Mouse (Mus musculus) adrenal gland, adult 18-20 months (tissue): ENCODE measurements around the gene Prss23. TPM values are rescaled to one million over a fixed set of nuclear protein-coding genes. Genes with fewer than 3 reads are reported as not detected.

ENCODE experiments used
- DNase-seq, 2 experiments: peaks; one replicate each; pipeline ENCODE4 v3.0.0; 2021 to 2022; ENCODE audit warnings: low spot score in 2 of 2
- long read RNA-seq, 2 experiments: library from polyadenylated mRNA; stranded (forward); transcript quantifications; one replicate each; pipeline ENCODE4 v2.0.0; 2021
- total RNA-seq, 2 experiments: library from RNA; stranded (reverse); gene quantifications; 1 replicate in 1 of 2; 2 replicates in 1 of 2; pipeline ENCODE4 v1.2.3; 2021

The Prss23 gene
- 10 to 100 TPM; 17.1 to 31.4 TPM for total RNA-seq
- long read RNA-seq, experiment 1, transcript Prss23-201 (2 exons, 3,228 nt): major isoform, 19 of 19 reads
- long read RNA-seq, experiment 1, partial matches to known transcripts: 0 of 19 reads
- long read RNA-seq, experiment 1, other reads (novel, unspliced or antisense): 0 of 19 reads
- long read RNA-seq, experiment 2, transcript Prss23-201 (2 exons, 3,228 nt): major isoform, 34 of 42 reads
- long read RNA-seq, experiment 2, partial matches to known transcripts: 0 of 42 reads
- long read RNA-seq, experiment 2, other reads (novel, unspliced or antisense): 5 of 42 reads

DNA sequence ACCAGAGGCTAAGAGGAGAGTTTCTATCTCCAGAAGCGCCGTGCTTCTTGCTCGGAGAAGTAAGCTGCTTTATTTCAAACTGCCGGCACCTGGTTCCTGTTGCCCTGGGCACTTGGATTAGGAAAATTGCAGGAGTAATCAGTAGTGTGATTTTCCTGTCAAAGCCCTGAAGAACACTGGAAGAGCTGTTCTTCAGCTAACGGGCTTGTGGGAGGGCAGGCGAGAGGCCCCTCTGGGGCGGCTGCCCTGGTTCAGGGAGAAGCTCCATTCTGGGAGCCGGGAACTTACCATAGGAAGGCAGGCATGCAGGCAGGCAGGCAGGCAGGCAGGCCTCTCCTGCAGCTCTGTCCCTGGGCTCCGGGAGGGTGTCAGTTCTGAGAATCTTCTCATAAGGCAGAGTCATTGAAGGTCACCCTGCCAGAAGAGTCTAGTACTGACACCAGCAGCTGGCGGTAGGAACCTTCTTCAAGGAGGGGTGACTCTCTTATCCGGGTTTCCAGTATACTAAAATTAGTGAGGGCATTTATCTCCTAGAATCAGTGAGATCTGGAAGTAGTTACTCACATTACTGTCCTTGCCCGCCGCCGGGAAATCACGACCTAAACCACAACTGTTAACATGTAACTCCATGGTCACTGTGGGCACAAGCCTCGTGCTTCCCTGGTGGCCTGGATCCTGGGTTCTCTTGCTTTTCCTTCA is at the start of gene Prss23:
Gene Prss23 (minus strand): TSS at position 457 of the 699 bp plus-strand sequence.
- DNase-seq: no peak

DNA sequence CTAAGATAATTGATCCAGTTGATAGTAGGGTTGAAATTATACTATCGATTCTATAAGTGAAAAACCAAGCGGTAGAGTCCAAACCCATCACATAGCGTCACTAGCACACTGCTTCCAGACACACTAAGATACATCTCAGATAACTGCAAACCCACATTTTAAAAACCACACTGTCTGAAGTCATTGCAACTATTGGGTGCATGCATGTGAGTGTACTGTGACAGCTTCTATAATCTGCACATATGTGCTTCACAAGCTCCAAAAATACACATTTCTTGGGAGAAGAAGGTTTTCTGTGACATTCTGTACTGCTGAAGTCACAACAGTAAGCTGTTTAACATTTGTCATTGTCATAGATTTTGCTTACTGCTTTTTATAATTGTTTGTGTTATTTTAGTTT is 49.1 kb upstream of the Prss23 start:
- no peak for DNase-seq

DNA sequence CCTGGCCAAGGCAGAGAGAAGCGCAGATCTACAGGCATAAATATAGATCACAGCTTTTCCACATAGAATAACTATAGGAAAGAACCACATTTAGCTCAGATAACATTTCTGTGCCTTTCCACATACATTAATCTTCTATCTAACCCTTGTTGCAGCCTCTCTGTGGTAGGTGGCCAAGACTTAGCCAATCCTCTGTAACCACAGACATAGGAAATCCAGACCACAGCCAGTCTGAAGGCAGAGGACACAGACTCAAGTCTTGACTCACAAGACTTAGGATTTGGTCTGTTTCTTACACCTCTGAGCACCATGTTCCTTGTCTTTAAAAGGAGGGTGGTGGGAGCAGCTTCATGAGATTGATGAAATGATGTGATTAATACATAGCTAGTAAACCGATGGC is 37.6 kb upstream of the Prss23 start:
- no peak for DNase-seq

DNA sequence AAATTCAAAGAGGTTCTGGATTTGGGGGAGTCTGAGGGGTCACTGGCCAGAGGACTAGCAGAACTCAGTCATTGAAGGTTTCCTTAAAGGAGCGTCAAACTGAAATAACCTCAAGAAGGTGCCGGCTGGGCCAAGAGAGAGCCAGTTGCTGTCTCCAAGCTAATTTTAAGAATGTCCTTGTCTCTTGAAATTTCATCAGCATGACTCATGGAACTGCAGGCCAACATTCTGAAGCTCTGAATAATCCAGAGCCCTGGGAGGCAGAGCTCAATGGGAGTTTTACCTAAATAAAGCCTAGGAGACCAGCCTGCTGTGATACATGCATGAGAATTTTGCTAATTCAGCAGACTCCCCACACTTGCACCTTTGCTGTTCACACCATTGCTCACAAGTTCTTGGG is 36.5 kb upstream of the Prss23 start:
- peak in 1 of 2 experiments; percentile 31 for DNase-seq

DNA sequence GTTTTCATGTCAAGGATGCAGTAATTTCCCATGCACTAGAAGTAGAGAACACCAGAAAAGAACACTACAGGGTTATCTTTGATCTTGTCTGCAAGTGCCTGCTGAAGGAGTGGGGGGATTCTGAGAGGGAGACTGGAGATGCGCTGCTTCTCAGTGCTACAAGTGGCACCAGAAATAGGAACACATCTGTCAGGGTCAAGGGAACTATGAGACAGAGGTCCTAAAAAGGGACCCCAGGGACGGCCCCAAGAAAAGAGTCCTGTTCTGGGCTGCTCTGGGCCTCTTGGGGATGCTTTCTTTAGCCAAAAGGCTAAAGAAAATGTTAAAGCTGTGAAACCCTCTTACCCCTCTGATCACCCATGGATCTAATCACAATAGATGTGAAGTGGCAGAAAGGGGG is 35.2 kb upstream of the Prss23 start:
- no peak for DNase-seq

DNA sequence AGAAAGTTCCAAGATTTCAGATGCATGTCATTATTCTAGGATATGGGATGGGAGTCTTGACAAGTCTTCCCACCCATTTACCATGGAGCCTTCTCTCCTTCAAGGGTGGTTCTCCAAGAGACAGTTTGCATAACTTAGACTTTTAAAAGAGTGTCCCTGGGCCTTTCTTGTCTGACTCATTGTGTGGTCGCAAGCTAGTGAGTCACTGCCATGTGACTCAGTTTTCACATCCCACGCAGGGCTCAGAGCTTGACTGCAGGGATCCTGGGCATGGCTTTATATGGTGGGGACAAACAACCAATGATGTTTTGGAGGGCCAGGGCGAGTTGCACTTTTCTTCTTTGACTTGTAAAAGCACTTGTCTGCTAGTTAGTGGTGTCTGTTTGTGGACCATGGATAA is 34.0 kb upstream of the Prss23 start:
- DNase-seq: peak; percentile 30 to 40

DNA sequence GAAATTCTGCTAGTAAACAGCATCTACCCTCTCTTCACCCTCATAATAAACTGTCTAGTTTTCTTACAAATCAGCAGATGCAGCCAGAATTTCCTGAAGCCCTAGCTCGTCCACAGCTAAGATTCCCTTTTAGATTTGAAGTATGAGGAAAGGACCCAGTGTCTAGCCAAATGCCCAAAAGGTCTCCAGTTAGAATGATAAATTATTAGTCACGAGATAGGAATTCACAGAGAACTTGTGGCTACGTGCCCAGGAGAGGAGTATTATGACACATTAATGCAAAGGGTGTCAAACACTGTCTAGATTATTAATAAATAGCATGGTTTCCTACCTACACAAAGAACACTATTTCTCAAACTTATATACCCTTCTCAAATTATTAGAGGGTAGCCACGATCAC is 32.6 kb upstream of the Prss23 start:
- no peak for DNase-seq

DNA sequence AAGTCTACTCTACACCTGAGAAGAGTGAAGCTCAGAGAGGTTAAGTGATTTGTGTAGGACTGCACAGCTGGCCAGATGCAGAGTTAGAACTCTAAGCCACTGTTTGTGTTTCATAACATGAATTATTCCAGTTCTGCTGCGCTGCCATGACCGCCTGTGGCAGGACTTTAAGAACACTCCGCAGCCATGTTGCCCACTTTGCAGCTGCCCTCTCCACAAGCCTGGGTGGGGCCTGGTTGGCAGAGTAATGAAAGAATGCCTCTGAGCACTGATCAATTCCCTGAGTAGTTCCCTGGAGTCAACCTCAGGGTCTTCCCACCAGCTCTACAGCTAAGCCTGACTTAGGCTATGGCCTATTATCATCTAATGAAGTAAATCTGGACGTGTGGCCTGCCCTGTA is 32.1 kb upstream of the Prss23 start:
- no peak for DNase-seq

DNA sequence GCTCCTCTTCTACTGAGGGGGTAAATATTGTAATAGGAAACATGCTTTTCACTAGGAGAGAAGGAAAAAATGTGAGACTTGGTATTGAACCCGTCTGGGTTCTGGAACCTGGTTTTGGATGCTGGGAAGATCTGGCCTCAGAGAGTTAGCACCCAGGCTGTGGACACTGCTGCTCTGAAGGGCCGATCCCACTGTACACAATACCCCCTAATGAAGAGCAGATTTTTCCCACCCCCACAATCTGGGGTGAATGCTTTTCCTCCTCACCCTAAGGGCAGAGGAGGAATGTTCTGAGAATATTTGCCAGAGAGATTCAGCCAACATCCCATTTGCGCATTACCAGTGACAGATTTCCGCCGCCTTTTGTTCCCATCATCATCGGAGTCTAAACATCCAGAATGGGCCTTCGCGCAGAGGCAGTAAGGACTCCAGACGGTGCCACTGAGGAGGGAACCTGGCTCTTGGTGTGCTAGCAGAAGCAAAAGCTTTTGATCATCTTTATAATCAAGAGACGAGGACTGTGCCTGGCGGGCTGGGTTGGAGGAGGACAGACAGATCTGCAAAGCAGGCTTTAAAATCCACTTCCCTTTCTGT is 31.6 kb upstream of the Prss23 start:
- DNase-seq: no peak

DNA sequence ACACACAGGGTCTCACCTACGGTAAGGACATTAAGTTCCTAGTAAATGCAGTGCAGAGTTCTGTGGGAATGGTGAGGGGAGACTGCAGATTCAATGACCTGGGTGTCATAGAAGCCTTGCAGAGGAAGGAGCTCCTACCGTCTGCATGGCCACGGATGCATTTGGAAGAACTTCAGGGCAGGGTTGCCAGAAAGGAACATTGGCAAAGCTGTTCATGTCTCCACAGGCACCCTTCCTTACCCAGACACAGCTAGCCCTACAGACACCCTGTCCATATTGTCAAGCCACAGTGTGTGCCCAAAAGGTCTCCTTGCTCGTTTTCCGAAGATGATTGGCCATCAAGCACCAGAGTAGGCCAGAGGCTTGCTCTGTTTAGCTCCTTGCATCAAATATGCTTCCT is 30.1 kb upstream of the Prss23 start:
- DNase-seq: no peak

DNA sequence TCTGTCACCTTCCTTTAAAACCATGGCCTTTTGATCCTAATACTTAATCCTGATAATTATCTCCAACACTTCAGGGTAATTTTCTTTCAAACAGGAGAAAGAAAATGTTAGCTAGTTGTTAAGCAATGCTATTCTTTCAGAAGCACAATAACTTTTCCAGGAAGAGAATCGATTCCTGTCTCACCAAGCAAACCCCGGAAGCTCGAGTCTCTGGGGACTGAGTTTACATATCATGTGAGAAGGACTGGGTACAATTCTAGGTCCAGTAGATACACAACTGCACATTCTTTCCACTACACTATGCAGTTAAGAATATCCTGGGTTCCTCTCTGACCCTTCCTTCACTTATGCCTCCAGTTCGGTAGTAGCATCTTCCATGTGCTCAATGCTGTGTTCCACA is 29.7 kb upstream of the Prss23 start:
- no peak for DNase-seq

DNA sequence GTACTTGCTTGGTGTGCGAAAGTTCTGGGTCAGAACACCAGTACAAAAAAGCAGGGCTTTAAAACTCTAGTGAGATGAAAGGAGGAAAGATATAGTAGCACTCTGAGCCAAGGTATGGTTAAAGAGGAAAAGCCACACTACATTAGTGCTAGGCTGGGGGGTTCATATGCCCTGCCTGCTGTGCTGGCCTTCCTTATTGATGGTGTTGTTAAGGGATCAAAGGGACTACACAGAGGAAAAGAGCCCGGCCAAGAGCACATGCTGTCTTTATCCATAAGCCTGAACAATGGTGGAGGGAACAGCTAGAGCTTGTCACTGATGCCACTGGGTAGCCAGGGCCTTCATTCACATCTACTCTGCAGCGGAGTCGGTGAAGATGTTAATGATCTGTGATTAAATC is 28.2 kb upstream of the Prss23 start:
- no peak for DNase-seq

DNA sequence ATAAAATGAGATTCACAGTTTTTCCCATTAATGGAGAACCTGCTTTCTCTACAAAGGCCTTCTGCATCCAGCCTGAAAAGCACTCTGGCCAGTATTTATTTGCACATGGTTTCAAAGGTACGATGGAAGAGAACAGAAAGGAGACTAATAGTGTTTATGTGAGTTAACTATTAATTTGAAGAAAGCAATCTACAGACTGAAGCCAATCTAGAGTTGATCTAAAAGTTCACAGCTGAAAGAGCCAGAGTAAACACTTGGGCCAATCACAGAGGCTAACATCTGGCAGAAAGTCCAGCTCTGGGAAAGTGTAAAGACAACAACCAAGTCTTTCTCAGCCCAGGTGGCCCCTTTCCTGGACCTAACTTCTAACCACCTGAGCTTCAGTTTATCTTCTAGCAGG is 27.1 kb upstream of the Prss23 start:
- no peak for DNase-seq

DNA sequence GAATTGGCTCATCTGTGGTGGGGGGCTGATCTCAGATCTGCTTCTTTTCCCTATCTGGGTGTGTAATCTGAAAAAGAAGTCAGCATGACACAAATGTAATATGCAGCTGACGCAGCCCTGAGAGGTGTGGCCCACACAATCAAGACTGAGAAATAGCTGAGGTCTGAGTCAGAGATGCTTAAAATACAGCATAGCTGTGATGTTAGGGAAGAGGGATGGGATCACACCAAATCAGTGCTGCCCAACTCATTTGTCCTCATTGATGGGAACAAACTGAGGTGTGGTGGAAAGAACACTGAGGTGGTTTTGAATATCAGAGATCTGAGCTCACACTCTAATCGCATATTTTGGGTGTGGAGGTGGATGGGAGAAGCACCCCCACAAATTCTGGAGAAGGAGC is 14.0 kb upstream of the Prss23 start:
- DNase-seq: no peak

DNA sequence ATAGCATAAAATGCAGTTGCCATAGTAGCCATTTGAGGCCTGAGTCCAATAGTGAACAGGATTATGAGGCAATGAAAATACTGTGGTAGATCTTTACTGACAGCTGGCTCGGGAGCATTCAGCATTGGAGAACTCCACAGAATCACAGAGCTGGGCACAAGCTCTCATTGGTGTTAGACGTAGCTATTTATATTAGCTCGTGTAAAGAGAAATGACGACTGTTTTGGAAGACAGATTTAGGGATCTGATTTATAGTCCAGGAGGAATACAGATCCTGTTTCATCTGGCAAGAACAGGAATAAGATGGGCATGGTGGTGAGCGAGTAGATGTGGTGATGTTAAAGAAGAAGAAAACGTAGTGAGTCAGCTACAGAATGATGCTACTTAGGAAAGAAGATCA is 12.4 kb upstream of the Prss23 start:
- no peak for DNase-seq

DNA sequence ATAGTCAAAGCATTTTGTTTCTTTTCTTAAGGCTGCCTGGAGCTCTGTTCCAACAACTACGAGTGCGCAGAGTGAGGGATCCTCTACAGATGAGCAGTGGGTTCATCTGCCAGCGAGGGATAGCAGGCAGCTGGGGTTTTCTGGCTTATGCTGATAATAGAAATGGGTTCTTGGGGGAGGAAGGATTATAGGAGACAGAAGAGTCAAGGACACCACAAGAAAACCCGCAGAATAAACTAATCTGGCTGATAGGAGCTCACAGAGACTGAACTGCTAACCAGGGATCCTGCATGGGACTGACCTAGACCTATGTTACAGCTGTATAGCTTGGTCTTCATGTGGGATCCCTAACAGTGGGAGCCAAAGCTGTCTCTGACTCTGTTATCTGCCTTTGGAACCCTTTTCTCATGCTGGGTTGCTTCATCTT is 456 bp upstream of the Prss23 start:
- no peak for DNase-seq

DNA sequence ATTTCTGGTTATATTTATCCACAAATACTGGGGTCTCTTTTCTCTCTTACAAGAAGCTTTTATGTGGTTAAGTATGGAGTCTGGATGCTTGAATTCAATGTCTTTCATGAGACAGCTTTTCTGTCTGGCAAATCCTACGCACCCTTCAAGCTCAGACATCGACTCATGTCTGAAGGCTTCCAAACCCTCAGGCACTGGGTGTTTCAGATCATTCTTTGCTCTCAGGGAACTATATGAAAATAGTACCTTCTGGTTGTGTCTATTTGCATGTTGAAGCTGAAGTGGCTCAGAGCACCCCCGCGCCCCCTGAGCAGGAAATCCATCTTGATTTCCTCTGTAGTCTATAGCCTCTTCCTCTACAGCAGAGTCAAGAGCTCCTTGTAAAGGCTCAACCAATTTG is 3.2 kb downstream of the Prss23 start:
- DNase-seq: no peak

DNA sequence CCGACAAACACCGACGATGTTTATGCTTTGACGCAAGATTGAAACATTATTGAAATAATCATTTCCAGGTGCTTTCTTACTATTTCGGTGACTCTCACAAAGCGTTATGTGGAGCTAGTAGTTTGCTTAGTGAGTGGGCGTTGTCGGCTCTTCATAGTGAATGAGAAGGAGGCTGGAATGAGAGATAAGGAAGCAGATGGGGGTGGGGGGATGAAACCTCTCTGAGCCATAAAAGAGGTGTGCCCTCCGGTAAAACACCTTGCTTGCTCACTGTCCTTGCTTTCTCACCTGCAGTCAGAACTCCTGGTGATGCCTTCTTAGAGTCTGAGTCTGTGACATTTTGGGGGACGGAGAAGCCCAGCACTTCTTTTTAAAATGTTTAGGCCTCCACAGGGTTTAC is 4.8 kb downstream of the Prss23 start:
- no peak for DNase-seq

DNA sequence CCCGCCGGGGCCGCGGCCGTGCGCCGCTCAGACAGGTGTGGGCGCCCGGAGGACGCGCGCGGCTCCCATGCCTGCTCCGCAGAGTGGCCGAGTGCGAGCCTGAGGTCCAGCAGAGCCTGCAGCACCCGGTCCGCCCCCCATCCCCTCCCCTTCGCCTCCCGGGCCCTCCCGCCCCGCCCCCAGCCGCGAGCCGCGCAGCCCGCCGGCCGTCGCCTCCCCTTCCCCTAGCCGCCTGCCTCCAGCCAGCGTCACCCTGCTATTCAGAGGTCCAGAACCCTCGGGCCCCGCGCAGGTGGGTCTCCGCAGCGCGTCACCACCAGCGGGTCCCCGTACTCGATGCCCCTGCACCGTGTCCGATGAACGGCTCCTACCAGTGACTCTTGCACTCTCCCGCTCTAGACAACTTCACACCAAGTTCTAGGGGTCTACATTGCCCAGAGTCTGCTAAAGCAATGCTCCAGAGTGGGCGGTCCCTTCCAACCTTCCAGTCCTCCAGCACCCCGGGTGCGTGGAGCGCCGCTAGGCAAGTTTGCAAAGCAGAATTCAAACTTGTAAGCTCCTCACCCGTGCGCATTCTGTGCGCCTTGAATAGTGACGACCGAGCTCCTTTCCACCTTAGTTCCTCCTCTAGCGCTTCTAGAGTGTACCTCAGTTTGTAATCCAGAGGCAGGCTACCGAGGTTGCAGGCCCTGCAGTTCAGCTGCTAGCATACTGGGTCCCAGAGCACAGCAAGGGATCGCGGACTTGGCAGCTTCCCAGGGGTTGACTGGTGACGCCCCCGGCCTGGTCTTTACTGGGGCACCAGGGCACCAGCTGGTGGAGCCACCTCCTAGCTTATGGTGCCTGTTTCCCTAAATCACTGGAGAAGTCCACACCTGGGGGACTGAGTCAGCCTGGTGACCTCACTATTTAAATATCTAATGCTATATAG is 9.3 kb downstream of the Prss23 start:
- peak; percentile 42 to 49 for DNase-seq

DNA sequence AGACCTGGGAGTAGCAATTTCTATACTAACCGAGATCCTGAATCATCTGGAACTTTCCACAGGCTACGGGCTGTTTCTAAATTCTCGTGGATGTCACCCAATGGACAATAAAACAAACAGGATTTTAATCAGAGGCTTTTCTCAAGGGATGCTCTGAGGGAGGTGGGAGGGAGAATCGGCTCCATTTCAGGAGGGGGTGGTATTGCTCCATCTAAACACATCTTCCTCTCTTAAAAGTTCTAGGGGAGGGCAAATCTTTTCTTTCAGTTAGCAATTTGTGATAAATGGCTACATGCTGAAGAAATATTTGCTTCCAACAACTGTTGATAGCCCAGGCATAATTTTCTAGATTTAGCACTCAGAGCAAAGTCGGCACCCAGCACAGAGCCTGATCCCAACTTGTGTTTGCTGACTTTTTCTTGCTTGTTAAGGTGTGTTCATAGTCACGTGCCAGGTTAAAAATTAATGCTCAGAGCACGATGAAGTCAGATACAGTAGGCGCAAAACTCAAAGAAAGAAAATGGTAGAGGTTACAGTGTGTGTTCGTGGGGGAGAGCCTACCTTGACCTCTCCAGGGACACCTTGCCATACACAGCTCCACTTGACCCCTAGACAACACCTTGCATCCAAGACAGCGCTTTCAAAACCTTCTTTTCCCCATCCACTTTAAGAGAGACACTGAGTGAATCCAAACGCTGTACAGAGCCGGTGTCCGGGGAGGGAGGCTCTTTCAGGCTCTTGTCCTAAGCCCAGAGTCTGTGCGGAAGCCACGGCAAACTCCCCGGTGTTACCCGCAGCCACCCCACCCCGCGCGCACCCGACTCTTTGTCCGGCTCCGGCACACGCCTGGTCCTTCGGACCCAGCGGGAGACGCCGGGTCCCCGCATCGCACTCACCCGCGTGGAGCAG is 10.2 kb downstream of the Prss23 start:
- no peak for DNase-seq
